Mouse (Mus musculus): ENCODE measurements around the gene Plekha7.

Plekha7 gene

GRCm38 (mm10) chr7:116222288-116223009 lies 85.7 kb downstream of the Plekha7 start:
- no peak for DNase-seq (ENCODE audit: extremely low spot score, low spot score)

DNA sequence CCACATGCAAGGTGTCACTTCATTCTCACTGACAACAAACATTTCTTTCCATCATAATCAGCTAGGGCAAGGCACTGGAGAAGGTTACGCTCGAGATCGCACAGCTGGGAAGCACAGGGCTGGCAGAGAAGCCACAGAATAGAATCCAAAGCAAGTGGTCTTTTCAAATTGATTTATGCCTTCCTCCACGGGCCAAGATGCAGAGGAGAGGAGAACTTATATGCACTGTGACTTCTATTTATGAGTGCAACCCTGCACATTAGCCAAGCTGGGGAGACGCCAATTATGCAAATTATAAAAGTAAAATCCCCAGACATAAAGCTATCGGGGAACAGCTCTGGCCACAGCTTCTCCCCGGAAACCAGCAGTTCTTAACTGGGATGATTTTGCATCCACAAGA lies 86.3 kb downstream of the Plekha7 start:
- DNase-seq (ENCODE audit: extremely low spot score, low spot score), result no peak

GRCm38 (mm10) chr7:116220103-116220707 lies 88.0 kb downstream of the Plekha7 start:
- DNase-seq (ENCODE audit: extremely low spot score, low spot score), result no peak

- DNase-seq (ENCODE audit: extremely low spot score, low spot score), result no peak
These were observed 90.4 kb downstream of the Plekha7 start for GRCm38 (mm10) chr7:116217747-116218146.

- peak; percentile 43 for DNase-seq (ENCODE audit: extremely low spot score, low spot score)
These were observed 96.3 kb downstream of the Plekha7 start for GRCm38 (mm10) chr7:116211904-116212303.

DNA sequence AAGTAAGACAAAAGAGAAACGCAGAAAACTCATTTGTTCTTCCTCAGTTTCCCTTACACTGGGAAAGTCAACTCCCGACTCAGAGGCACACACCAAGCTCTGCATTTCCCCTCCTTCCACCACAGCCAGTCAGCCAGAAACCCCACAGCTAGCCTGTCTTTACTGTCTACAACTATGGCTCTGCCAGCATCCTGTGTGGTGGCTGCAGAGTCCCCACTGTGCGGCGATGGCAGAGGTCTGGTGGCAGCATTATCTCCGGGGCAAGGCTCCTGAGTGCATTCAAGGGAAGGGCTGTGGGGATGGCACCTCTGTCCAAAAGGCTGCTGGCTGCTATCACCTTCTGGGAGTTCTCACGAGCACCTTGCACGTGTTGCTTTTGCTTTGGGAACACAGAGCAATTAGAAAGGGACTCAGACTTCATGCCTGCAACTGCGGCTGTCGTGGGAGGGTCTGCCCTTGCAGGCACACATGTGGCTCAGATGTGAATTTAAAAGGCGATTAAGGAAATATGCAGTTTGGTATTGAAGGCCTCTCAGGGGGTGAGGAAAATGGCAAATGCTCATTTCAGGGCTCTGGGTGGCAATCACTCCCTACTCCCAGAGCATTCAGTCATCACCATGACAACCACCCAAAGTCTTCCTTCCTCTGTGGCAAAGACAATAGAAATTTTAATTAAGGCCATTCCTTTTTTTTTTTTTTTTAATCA lies 98.1 kb downstream of the Plekha7 start:
- no peak for DNase-seq (ENCODE audit: extremely low spot score, low spot score)

- no peak for DNase-seq (ENCODE audit: extremely low spot score, low spot score)
These were observed 99.3 kb downstream of the Plekha7 start for GRCm38 (mm10) chr7:116208880-116209279.

- no peak for DNase-seq (ENCODE audit: extremely low spot score, low spot score)
These were observed 101.2 kb downstream of the Plekha7 start for GRCm38 (mm10) chr7:116206806-116207571.

DNA sequence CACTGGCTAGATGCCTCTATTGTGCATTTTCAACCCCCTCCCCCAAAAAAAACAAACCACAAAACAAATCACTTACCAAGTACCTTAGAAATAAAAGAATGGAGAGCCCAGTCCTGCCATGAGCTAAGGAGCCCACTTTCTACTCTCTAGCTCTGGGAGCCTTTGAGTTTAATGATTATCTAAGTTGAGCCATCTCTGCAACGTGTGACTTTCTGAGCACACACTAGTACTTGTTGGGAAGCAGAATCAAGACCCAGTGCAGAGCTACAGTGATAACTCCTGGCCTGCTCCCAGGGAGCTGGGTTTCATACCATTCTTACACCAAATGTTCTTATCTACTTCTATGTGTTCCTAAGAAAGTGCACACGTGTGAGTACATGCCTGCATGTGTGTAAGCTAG lies 102.7 kb downstream of the Plekha7 start:
- DNase-seq (ENCODE audit: extremely low spot score, low spot score), result no peak

- DNase-seq (ENCODE audit: extremely low spot score, low spot score), result no peak
These were observed 106.0 kb downstream of the Plekha7 start for GRCm38 (mm10) chr7:116202033-116202681.

DNA sequence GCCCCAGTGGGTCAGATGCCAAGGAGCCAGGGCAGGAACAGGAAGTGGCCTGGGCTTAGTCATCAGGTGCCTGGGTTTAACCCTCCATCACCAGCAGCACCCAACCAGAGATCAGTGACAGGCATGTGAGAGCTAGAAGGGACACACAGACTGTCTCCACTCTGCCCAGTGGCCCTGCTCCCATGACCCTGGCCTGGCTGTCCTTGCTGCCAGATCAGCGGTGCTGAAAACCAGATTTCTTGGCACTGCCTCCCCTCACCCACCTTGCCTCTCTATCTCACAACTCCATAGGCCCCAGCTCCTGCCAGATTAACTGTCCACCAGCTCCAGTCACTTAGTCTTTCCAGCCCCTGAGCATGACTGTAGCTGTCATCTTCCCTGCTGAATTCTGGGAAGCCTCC lies 107.2 kb downstream of the Plekha7 start:
- DNase-seq (ENCODE audit: extremely low spot score, low spot score), result no peak

DNA sequence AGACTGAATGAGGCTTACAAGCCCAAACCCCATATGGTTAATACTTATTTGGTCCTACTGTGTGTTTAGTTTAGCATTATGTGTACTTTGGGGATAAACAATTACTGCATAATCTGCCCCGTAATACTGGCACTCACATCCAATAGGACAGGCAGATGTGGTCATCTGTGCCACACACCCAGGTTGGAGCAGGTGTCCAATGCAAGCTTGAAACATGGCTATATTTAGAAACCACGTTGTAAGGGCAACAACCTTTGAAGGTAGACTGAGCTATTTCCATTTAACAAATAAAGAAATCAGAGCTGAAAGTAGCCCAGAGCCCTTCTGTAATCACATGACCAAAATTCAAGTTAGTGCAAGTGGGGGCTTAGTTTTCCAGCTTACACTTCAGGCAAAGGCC lies 107.6 kb downstream of the Plekha7 start:
- no peak for DNase-seq (ENCODE audit: extremely low spot score, low spot score)

- no peak for DNase-seq (ENCODE audit: extremely low spot score, low spot score)
These were observed 109.3 kb downstream of the Plekha7 start for GRCm38 (mm10) chr7:116198902-116199301.

DNA sequence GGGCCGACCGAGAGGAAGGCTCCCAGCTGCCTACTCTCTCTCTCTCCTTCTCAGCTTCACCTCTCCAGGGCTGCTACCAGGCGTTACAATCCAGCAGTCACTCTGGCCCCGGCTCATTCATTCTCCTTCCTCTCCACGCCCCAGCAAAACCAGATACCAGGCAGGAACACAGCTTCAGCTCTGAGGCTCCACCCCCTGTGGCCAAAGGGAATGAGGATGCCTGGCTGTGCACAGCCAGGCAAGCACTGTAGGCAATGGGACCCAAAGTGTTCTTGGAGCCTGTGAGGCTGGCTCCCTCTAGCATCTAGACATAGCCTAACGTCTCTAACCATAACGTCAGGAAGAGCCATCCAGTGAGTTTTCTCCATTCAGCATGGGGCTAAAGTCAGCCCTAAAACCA lies 109.8 kb downstream of the Plekha7 start:
- DNase-seq (ENCODE audit: extremely low spot score, low spot score), result no peak

DNA sequence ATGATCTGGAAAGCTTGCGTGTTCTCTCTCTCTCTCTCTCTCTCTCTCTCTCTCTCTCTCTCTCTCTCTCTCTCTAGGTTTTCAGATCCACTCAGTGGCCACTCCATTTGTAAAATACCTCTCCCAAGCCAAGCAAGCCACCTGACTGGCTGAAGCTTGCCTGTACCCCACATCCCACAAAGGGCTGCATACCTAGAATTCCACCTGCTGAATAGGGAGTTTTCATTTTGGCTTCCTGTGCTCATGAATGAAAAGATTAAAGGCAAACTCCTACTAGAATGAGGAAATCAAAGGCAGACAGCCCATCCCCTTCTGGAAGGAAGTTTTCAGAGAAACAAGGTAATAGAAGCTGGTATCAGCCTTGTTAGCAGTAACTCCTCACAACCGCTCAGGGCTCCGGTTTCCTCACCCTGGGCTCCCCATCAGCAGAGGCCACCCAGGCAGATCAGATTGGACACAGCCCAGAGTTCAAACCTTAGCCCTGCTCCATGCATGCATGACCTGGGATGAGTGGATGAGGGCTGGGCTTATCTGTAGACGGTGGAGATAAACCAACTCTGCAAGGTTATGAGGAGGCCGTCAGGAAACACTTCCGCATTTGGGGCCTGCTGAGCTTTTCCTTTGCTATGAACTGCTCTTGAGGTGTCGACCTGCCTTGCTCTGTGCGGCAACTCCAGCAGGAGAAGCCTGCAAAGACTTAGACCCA lies 111.0 kb downstream of the Plekha7 start:
- DNase-seq (ENCODE audit: extremely low spot score, low spot score), result no peak

- no peak for DNase-seq (ENCODE audit: extremely low spot score, low spot score)
These were observed 113.2 kb downstream of the Plekha7 start for GRCm38 (mm10) chr7:116194996-116195395.

DNA sequence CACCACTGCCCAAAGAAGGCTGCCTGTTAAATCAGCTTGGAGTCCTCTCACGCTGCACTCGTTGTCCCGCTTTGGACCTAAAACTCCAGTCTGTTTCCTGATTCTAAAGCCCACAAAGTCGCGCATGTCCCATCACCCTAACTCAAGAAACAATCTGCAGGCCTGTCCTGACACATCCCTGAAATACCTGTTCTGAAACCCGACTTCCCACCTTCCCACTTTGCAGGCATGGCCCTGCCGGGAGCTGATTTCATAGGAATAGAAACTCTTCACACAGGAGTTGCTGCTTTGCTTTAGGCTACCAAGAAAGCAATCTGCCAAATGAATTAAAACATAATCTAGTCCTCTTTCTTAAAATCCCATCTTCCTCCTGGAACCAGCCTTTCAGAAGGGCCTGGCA lies 115.2 kb downstream of the Plekha7 start:
- DNase-seq (ENCODE audit: extremely low spot score, low spot score), result no peak

DNA sequence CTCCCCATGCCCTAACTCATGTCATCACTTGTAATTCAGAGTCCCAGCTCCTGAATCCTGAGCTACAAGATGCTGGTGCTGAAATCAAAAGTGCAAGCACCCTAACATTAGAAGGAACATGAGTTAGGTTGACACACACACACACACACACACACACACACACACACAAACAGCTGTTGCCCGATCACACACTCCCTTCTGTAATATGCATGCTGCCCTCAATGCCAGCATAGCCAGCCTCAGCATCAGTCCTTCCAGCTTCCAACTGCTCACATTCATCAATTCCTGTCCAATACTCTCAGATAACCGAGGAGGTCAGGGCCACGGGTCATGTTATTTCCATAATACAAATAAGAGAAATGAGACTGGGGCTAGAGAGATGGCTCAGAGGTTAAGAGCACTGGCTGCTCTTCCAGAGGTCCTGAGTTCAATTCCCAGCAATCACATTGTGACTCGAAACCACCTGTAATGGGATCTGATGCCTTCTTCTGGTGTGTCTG lies 116.0 kb downstream of the Plekha7 start:
- DNase-seq (ENCODE audit: extremely low spot score, low spot score), result no peak

DNA sequence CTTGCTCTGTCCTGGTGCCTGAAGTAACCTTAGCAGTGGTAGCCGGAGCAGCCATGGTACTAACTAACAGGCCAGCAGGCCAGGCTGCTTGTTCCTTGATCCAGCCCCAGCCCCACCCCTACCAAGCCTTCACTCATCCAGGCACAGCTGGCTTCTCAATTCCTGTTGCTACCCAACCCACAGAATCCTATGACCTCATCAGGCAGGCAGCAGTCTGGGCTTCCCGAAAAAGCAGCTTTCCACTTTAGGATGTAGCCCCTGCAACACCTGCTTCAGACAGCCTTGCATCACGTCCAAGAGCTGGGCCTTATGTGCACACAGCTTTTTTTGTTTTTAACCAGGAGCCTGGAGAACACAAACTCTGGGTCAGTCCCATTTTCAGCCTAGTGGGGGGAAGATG lies 117.0 kb downstream of the Plekha7 start:
- no peak for DNase-seq (ENCODE audit: extremely low spot score, low spot score)

GRCm38 (mm10) chr7:116189708-116190107 lies 118.5 kb downstream of the Plekha7 start:
- no peak for DNase-seq (ENCODE audit: extremely low spot score, low spot score)

DNA sequence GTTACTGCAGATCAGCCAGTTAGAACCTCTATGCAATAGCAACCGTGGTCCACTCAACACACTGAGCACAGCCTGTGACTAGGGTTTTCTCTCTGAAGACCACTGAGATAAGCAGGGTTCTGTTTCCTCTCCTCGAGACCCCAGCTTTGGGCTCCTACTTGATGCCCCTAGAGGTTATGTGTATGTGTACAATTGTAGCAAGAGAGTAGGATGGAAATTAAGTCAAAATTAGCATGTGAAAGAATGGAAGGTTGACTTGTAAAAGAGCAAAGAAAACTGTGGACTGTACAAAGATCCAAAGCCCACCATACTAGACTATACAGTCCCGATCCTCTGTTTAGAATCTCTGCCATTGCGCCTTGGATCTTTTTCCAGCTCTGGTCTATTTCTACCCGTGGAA lies 119.8 kb downstream of the Plekha7 start:
- no peak for DNase-seq (ENCODE audit: extremely low spot score, low spot score)
